In the genomic region with DNA sequence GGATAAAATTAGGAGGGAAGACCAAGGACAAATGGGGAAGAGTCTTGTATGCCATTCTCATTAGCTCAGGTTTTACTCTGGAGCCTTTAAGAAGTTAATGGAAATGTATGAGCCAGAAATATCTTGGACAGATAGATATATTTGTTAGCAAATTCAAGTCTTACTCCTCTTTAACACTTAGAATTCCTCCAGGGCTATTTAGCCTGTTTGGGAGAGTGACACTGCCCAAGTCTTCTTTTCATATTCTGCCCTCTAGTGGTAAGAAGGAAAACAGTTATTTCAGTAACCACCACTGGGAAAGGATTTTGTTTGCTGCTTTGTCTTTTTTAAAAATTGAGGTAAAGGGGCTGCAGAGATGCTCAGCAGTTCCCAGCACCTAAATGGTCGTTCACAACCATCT, we compare ENCODE assay signal across 8 mouse cellular contexts. TPM values are rescaled to one million over a fixed set of nuclear protein-coding genes. Genes with fewer than 3 reads are reported as not detected.
DNase-seq lines count a peak whose midpoint lies in the region; ATAC-seq and TF ChIP-seq lines count a peak whose summit lies in the region.
"Had no signal": no experiment of that assay in that cellular context is flagged by ENCODE, and none has a peak within 500 bp of the region (broad histone marks: within the 10 kb centered on the region; RNA-seq: fewer than 3 reads in every experiment).

No protein-coding gene starts in this region.

- no peak for ATAC-seq in Patski

- H3K27ac ChIP-seq in layer of hippocampus, adult 2 months: 0 out of 2 replicates have a peak overlapping the region, but pooled peaks have one; percentile 2
- H3K27ac ChIP-seq: embryonic facial prominence, embryonic 12.5 days had no signal

- peak in 1 of 2 experiments; percentile 14 for DNase-seq in layer of hippocampus, adult 2 months (ENCODE audit: low spot score in 2 of 2)
- DNase-seq in layer of hippocampus, adult 9-10 months (ENCODE audit: low spot score): no peak
- DNase-seq in Patski (ENCODE audit: low read depth, low spot score): no peak
- peak; percentile 52 for DNase-seq in forelimb bud, embryonic 11.5 days (ENCODE audit: low read depth, low spot score)
- peak; percentile 72 for DNase-seq in naive thymus-derived CD4-positive, alpha-beta T cell, adult 2 months (ENCODE audit: low read depth)
- DNase-seq in cerebellum, adult 8-10 months: no peak
- no peak for DNase-seq in spleen, postnatal 10 days (ENCODE audit: low spot score in 2 of 2)

- no peak overlapping the region for H3K4me3 ChIP-seq in layer of hippocampus, adult 2 months

- TF ChIP-seq CTCF in layer of hippocampus, adult 2 months (conservative IDR thresholded peaks at IDR 0.05): peak; percentile 91
- TF ChIP-seq CTCF in Patski (IDR thresholded peaks at IDR 0.05): peak; percentile 60

- CTCF ChIA-PET in Patski (lab: Charles Lee): interaction anchor here (0.7 to 1.7 kb wide), 16 partner anchors 11 to 141 kb away, joined by 3 to 12 read pairs (median 4); no protein-coding TSS in a partner anchor

- H3K27me3 ChIP-seq in Patski: no peaks in the 10 kb centered on the region
- H3K27me3 ChIP-seq: embryonic facial prominence, embryonic 12.5 days had no signal

- in situ Hi-C loops in Patski (cut with MboI; ENCODE audit: low pct_unique_long_range_greater_than_20kb): no loop called here

- POLR2A ChIA-PET in Patski (lab: Charles Lee): no interaction called here

RNA-seq across cellular contexts. Expression of gene Taok1, which starts 21.9 kb away (rescaled TPM):
- 100 to 1,000 TPM; 112 to 114 TPM for total RNA-seq in layer of hippocampus, adult 2 months (2021)
- polyA plus RNA-seq in Patski (2021): 28.7 TPM

RNA-seq across cellular contexts. Expression of gene Nufip2, which starts 56.5 kb away (rescaled TPM):
- total RNA-seq in layer of hippocampus, adult 2 months (2021): 10 to 100 TPM; 68.4 to 83.7 TPM
- polyA plus RNA-seq in Patski (2021): 50.3 TPM

Comparison
In these comparisons a context has a peak if more than half of its experiments do, and no peak if none do; other contexts are left out.
1. DNase-seq: peak in forelimb bud, embryonic 11.5 days (single experiment) and naive thymus-derived CD4-positive, alpha-beta T cell, adult 2 months (single experiment); none in layer of hippocampus, adult 9-10 months (single experiment), Patski (single experiment), cerebellum, adult 8-10 months (single experiment) and spleen, postnatal 10 days (0 of 2).